Mouse (Mus musculus) liver, postnatal 0 days (tissue): ENCODE measurements at regions not wholly inside any gene's neighbourhood (a gene's known extent, or its start where the extent isn't known, plus 50 kb on each side); places are given as distances from the start of the nearest gene placed in this dataset.

Experiments
- ATAC-seq: fragments of 200-750 bp; cut with Nextera tagmentation; 2 replicates; pipeline ENCODE4 v1.8.0; 2017; ENCODE audit warnings: mild to moderate bottlenecking, moderate library complexity
- DNase-seq: peaks from one replicate; pipeline ENCODE4 v3.0.0-alpha.2; 2016
- H3K27ac ChIP-seq: fragments of 300-500 bp; sonication (generic); 2 replicates; pipeline ENCODE4 v1.5.1; 2014; ENCODE audit warnings: antibody characterized with exemption, moderate library complexity, mild to moderate bottlenecking, low read depth
- H3K27me3 ChIP-seq: fragments of 300-500 bp; sonication (generic); 2 replicates; pipeline ENCODE4 v1.6.1; 2014; ENCODE audit warnings: low read length, control low read depth, mixed read lengths; ENCODE audit not compliant: insufficient read depth
- H3K36me3 ChIP-seq: fragments of 300-500 bp; sonication (generic); replicated peaks from 2 replicates; pipeline ENCODE4 v1.6.1; 2014; ENCODE audit warnings: mild to moderate bottlenecking, control low read depth, low read length, moderate library complexity, mixed read lengths; ENCODE audit not compliant: insufficient read depth
- H3K4me1 ChIP-seq: fragments of 300-500 bp; sonication (generic); 2 replicates; pipeline ENCODE4 v1.6.1; 2014; ENCODE audit warnings: antibody characterized with exemption, mild to moderate bottlenecking, control low read depth; ENCODE audit not compliant: insufficient read depth
- H3K4me2 ChIP-seq: fragments of 300-500 bp; sonication (generic); 2 replicates; pipeline ENCODE4 v1.6.1; 2014; ENCODE audit warnings: low read depth, mild to moderate bottlenecking, low read length, moderate library complexity, mixed read lengths
- H3K4me3 ChIP-seq: fragments of 300-500 bp; sonication (generic); 2 replicates; pipeline ENCODE4 v1.5.1; 2014; ENCODE audit warnings: low read depth, low read length
- H3K9ac ChIP-seq: fragments of 300-500 bp; sonication (generic); replicated peaks from 2 replicates; pipeline ENCODE4 v1.6.1; 2014; ENCODE audit warnings: mild to moderate bottlenecking, moderate library complexity
- H3K9me3 ChIP-seq: fragments of 300-500 bp; sonication (generic); 2 replicates; pipeline ENCODE4 v1.6.1; 2016; ENCODE audit warnings: mild to moderate bottlenecking, control low read depth, low read length, mixed read lengths
- CTCF ChIP-seq: sonication (generic); IDR thresholded peaks from 2 replicates; pipeline ENCODE4 v1.5.1; 2016; ENCODE audit warnings: antibody characterized with exemption, low read depth
- EP300 ChIP-seq: IDR thresholded peaks from 2 replicates; pipeline ENCODE4 v1.6.1; 2016; ENCODE audit warnings: antibody characterized with exemption, low read depth, mild to moderate bottlenecking
- WGBS: fragments of 180-500 bp; shearing (Covaris S2); extraction: QIAGEN DNeasy Blood & Tissue Kit; methylation state at CpG from one replicate; pipeline ENCODE4 v1.1.7; 2014; ENCODE audit not compliant: insufficient replicate concordance; 5-methylcytosine and 5-hydroxymethylcytosine counted together

DNA sequence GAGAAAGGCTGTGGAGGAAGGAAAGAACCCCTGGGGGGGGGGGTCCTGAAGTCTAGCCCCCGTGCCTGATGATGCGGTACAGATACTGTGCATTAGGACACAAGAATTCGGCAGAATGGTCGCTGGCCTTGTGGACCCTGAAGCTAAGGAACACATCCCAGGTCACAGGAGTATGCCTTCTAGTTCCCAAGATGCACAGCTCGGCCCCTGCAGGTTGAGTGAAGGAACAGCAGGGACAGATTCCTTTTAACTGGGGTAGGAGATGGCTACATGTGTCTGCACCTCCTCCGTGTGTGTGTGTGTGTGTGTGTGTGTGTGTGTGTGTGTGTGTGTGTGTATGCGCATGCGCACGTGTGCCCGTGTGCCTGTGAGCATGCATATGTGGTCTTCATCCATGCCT is 123.9 kb upstream of the Smad3 start:
- WGBS, result 72% methylated on average over 9 of the region's 10 CpGs
- no peak for DNase-seq
- H3K4me1 ChIP-seq, result peaks cover 6% of the 10 kb centered on the region; the same call in 1 of the 2 replicates
- H3K27ac ChIP-seq, result no peak overlapping the region
- H3K27me3 ChIP-seq, result no peaks in the 10 kb centered on the region
- no peak overlapping the region for H3K4me3 ChIP-seq
- no peak for TF ChIP-seq EP300
- TF ChIP-seq CTCF, result no peak
- no peak overlapping the region for H3K9ac ChIP-seq
- no peak for ATAC-seq
- no peaks in the 10 kb centered on the region for H3K36me3 ChIP-seq
- H3K4me2 ChIP-seq, result no peak overlapping the region
- no peaks in the 10 kb centered on the region for H3K9me3 ChIP-seq

DNA sequence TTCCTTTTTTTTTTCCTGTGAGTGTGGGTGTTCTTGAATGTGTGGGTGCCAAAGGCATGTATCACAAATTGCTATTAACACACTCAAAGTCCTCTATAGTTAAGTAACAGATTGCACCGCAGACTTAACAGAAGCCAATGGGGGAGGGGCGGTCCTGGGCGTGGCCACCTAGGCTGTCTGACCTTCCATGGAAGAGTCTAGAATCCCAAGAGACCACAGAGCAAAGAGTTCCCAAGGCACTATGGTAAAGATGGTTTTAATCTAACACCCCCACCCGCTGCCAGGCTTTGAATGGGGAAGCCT is 123.4 kb upstream of the Smad3 start:
- Histone ChIP-seq H3K9ac (no peak overlapping the region), H3K27me3 (no peaks in the 10 kb centered on the region), H3K27ac (no peak overlapping the region), H3K36me3 (no peaks in the 10 kb centered on the region), H3K9me3 (no peaks in the 10 kb centered on the region), H3K4me3 (no peak overlapping the region), H3K4me1 (peaks cover 6% of the 10 kb centered on the region; the same call in 1 of the 2 replicates), H3K4me2 (no peak overlapping the region)
- 54% methylated on average over 4 of the region's 4 CpGs for WGBS
- no peak for TF ChIP-seq EP300
- no peak for TF ChIP-seq CTCF
- no peak for ATAC-seq
- DNase-seq, result no peak

DNA sequence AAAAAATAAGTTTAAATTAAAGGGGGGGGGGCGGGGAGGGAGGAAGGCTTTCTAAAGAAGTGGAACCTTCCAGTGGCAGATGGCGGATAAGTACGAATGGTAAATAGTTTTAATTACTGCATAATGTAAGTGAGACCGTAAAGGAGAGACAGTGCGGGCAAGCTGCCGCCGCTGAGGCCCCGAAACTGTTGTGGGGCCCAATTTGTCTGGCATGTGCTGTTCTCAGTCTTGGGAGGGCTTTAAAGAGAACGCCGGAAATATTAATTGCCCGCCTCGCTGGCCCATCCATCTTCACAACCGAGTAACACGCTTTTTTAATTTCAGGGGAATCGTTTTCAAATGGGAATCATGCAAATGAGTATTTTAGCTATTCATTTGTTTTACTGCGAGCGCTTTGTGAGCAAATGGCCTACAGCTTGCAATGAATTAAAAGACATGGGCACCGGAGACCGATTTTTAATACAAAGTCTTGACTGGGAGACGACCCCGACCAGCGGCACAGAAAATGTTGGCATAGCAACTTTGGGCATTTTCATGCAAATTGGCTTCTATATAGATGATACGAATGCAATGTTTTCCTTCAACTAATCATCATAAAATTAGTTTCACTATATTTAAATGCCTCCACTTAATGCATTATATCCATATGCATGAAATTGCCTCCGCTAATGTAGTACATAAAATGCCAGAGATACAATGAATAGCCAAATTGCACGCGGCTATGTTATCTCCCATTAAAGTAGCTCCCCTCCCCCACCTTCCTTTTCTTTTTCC is 122.9 kb upstream of the Smad3 start:
- H3K9me3 ChIP-seq, result no peaks in the 10 kb centered on the region
- H3K4me1 ChIP-seq, result peaks cover 6% of the 10 kb centered on the region; the same call in 1 of the 2 replicates
- no peak for TF ChIP-seq CTCF
- TF ChIP-seq EP300, result no peak
- H3K9ac ChIP-seq, result no peak overlapping the region
- DNase-seq, result no peak
- 33% methylated on average over 26 of the region's 26 CpGs for WGBS
- H3K36me3 ChIP-seq, result no peaks in the 10 kb centered on the region
- peak overlapping the region; percentile 59 for H3K4me2 ChIP-seq
- H3K4me3 ChIP-seq, result peak overlapping the region; percentile 15; the same call in 1 of the 2 replicates
- H3K27me3 ChIP-seq, result no peaks in the 10 kb centered on the region
- no peak for ATAC-seq
- no peak overlapping the region for H3K27ac ChIP-seq

DNA sequence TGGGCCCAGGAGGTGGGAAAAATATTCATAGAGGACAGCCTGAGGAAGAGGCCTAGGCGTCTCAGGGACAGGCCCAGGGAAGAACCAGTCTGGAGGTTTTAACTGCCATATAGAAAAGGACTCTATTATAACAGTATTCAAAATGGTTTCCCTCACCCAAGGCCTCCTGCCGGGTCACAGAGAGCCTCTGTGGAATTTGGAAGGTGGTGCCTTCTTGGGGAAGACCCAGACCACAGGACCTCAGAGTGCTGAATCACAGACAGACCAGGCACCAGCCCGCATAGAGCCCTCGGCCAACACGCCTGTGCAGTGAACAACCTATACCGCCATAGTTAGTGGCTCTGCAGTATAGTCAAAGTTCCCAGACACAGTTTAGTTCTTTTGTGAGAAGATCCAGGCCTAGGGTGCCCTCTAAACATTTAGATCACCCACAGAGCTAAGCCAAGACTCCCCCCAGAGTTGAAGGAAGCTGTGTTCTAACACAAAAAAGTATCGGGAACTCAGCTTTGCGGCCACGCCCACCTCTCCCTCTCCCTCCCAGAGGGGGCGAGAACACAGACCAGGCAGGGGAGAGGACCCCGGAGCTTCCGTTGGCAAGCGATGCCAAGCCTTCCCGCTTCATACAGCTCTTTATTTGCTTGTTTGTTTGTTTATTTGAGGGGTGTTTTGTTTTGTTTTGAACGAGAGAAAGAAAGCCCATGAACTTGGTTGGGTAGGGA is 122.1 kb upstream of the Smad3 start:
- H3K4me3 ChIP-seq, result peak overlapping the region; percentile 15; the same call in 1 of the 2 replicates
- no peak for ATAC-seq

DNA sequence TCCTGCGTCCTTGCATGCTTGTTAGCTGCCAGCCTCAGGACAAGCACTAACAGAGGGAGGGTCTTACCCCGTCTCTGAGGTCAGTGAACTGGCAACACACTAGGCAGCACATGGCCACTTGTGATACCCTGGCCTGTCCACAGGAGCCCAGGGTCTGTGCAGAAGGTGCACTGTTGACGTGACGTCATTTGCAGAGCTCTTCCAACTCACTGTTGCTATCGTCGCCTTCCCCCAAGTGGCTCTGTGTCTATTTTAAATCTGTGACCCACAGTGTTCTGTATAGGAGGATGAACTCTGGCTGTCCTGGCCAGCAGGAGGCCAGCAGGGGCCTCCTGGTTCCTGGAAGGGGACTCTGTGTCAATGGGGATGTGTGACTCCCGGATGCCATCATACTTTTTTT is 120.1 kb upstream of the Smad3 start:
- H3K36me3 ChIP-seq, result no peaks in the 10 kb centered on the region
- H3K4me2 ChIP-seq, result no peak overlapping the region
- no peak overlapping the region for H3K9ac ChIP-seq
- ATAC-seq (no peak), DNase-seq (no peak)
- H3K9me3 ChIP-seq, result no peaks in the 10 kb centered on the region
- H3K27ac ChIP-seq, result no peak overlapping the region
- H3K4me3 ChIP-seq, result no peak overlapping the region
- no peaks in the 10 kb centered on the region for H3K27me3 ChIP-seq
- no peak for TF ChIP-seq CTCF
- TF ChIP-seq EP300, result no peak
- peaks cover 6% of the 10 kb centered on the region; the same call in 1 of the 2 replicates for H3K4me1 ChIP-seq
- 67% methylated on average over 7 of the region's 7 CpGs for WGBS

More for the DNA sequence above, 122.1 kb upstream of the Smad3 start:
- Histone ChIP-seq H3K27ac (no peak overlapping the region), H3K4me1 (peaks cover 6% of the 10 kb centered on the region; the same call in 1 of the 2 replicates), H3K4me2 (peak overlapping the region; percentile 59), H3K9ac (no peak overlapping the region), H3K36me3 (no peaks in the 10 kb centered on the region), H3K27me3 (no peaks in the 10 kb centered on the region), H3K9me3 (no peaks in the 10 kb centered on the region)
- TF ChIP-seq EP300 (no peak), CTCF (no peak)
- DNase-seq, result no peak
- 34% methylated on average over 15 of the region's 15 CpGs for WGBS

DNA sequence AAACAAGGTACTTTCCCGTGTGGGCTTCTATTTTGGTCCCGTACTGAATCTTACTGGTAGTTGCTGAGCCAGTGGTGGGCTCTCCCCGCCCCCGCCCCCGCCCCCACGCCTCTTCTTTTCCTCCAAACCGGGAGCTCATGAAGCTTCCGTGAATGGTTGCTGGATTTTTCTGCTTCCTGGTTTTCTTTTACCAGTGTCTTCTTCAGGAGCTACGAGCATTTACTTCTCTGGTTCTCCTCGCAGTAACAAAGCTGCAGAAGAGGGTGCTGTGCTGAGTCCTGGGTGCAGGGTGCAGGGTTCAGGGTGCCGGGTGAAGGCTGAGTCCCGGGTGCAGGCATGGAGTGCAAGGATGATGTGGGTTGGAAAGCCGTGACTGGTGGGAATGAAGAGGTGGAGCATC is 119.1 kb upstream of the Smad3 start:
- Histone ChIP-seq H3K9me3 (no peaks in the 10 kb centered on the region), H3K4me3 (no peak overlapping the region), H3K4me2 (0 out of 2 replicates have a peak overlapping the region, but pooled peaks have one; percentile 18), H3K27me3 (no peaks in the 10 kb centered on the region), H3K36me3 (no peaks in the 10 kb centered on the region), H3K9ac (no peak overlapping the region), H3K4me1 (peaks cover 6% of the 10 kb centered on the region; the same call in 1 of the 2 replicates), H3K27ac (no peak overlapping the region)
- ATAC-seq (no peak), DNase-seq (no peak)
- no peak for TF ChIP-seq EP300
- 29% methylated on average over 13 of the region's 13 CpGs for WGBS
